Mouse (Mus musculus): ENCODE results near the gene Tmem213. TPM values are rescaled to one million over a fixed set of nuclear protein-coding genes. Genes with fewer than 3 reads are reported as not detected.

Tmem213 gene
- total and polyA plus RNA-seq, 3 experiments: not detected

- Histone ChIP-seq H3K9ac (ENCODE audit: insufficient read depth, low read depth) (no peak overlapping the region), H3K4me2 (ENCODE audit: insufficient read depth, low read depth, poor library complexity, severe bottlenecking) (no peak overlapping the region), H3K4me3 (replicated peaks in 1 of 3; ENCODE audit: low read depth in 2 of 3, low read length in 2 of 3, poor library complexity in 1 of 3) (no peak overlapping the region), H3K27me3 (replicated peaks) (no peaks in the 10 kb centered on the region), H3K79me2 (replicated peaks; ENCODE audit: control insufficient read depth, extremely low read depth, insufficient read depth, poor library complexity, severe bottlenecking) (no peaks in the 10 kb centered on the region), H3K36me3 (replicated peaks in 1 of 2; ENCODE audit: control insufficient read depth in 1 of 2, insufficient read depth in 1 of 2, low read length in 1 of 2) (peaks cover 0 to 13% of the 10 kb centered on the region in 2 experiments), H3K4me1 (ENCODE audit: control insufficient read depth in 1 of 2, insufficient read depth in 2 of 2) (no peaks in the 10 kb centered on the region), H3K9me3 (replicated peaks; ENCODE audit: low read length) (no peaks in the 10 kb centered on the region), H3K27ac (ENCODE audit: insufficient read depth, low read depth) (no peak overlapping the region)
- TF ChIP-seq GABPA (IDR thresholded peaks at IDR 0.05; ENCODE audit: insufficient replicate concordance, low read depth, low read length): no peak
- TF ChIP-seq JUN (IDR thresholded peaks at IDR 0.05; ENCODE audit: insufficient read depth, low read depth, low read length): no peak
- TF ChIP-seq CHD2 (IDR thresholded peaks at IDR 0.05; ENCODE audit: low read length): no peak
- no peak for TF ChIP-seq ZC3H11A (IDR thresholded peaks at IDR 0.05; ENCODE audit: low read depth, low read length)
- no peak for TF ChIP-seq UBTF (IDR thresholded peaks at IDR 0.05; ENCODE audit: low read depth, low read length)
- no peak for TF ChIP-seq CTCF (conservative IDR thresholded peaks at IDR 0.05 in 1 of 2, IDR thresholded peaks at IDR 0.05 in 1 of 2; ENCODE audit: low read depth in 2 of 2, low read length in 2 of 2)
- no peak for TF ChIP-seq NRF1 (IDR thresholded peaks at IDR 0.05; ENCODE audit: low read depth, low read length)
- no peak for TF ChIP-seq POLR2AphosphoS2 (IDR thresholded peaks at IDR 0.05; ENCODE audit: low read depth, low read length)
- TF ChIP-seq IRF4 (IDR thresholded peaks at IDR 0.05; ENCODE audit: low read depth, low read length): no peak
- TF ChIP-seq MAX (IDR thresholded peaks at IDR 0.05; ENCODE audit: low read length): no peak
- dilution Hi-C loops (cut with MboI; ENCODE audit: extremely low pct_ligation_motif_present, extremely low pct_unique_long_range_greater_than_20kb, low sequenced_read_pairs) (no loop called here), in situ Hi-C loops (cut with MboI; ENCODE audit: low pct_ligation_motif_present, low pct_unique_long_range_greater_than_20kb, low sequenced_read_pairs) (no loop called here)
- no peak for DNase-seq (ENCODE audit: extremely low read depth)
Observed at GRCm38 (mm10) chr6:38124882-38125281, 15.8 kb downstream of the Tmem213 start.

GRCm38 (mm10) chr6:38125462-38125861, 16.4 kb downstream of the Tmem213 start:
- Histone ChIP-seq H3K36me3 (replicated peaks in 1 of 2; ENCODE audit: control insufficient read depth in 1 of 2, insufficient read depth in 1 of 2, low read length in 1 of 2) (peaks cover 0 to 16% of the 10 kb centered on the region in 2 experiments), H3K9me3 (replicated peaks; ENCODE audit: low read length) (no peaks in the 10 kb centered on the region), H3K9ac (ENCODE audit: insufficient read depth, low read depth) (no peak overlapping the region), H3K4me2 (ENCODE audit: insufficient read depth, low read depth, poor library complexity, severe bottlenecking) (no peak overlapping the region), H3K4me3 (replicated peaks in 1 of 3; ENCODE audit: low read depth in 2 of 3, low read length in 2 of 3, poor library complexity in 1 of 3) (no peak overlapping the region), H3K27ac (ENCODE audit: insufficient read depth, low read depth) (no peak overlapping the region), H3K4me1 (ENCODE audit: control insufficient read depth in 1 of 2, insufficient read depth in 2 of 2) (no peaks in the 10 kb centered on the region), H3K27me3 (replicated peaks) (no peaks in the 10 kb centered on the region), H3K79me2 (replicated peaks; ENCODE audit: control insufficient read depth, extremely low read depth, insufficient read depth, poor library complexity, severe bottlenecking) (no peaks in the 10 kb centered on the region)
- TF ChIP-seq POLR2AphosphoS2 (IDR thresholded peaks at IDR 0.05; ENCODE audit: low read depth, low read length): no peak
- TF ChIP-seq RCOR1 (conservative IDR thresholded peaks at IDR 0.05; ENCODE audit: low read depth, low read length): no peak
- no peak for TF ChIP-seq USF2 (conservative IDR thresholded peaks at IDR 0.05; ENCODE audit: low read depth, low read length)
- no peak for TF ChIP-seq USF1 (IDR thresholded peaks at IDR 0.05; ENCODE audit: low read depth, low read length)
- TF ChIP-seq EP300 (IDR thresholded peaks at IDR 0.05; ENCODE audit: low read length): no peak
- no peak for TF ChIP-seq HCFC1 (IDR thresholded peaks at IDR 0.05; ENCODE audit: low read depth, low read length)
- no peak for TF ChIP-seq CHD2 (IDR thresholded peaks at IDR 0.05; ENCODE audit: low read length)
- no peak for TF ChIP-seq JUN (IDR thresholded peaks at IDR 0.05; ENCODE audit: insufficient read depth, low read depth, low read length)
- no peak for TF ChIP-seq JUND (conservative IDR thresholded peaks at IDR 0.05; ENCODE audit: low read depth, low read length)
- no peak for TF ChIP-seq MXI1 (IDR thresholded peaks at IDR 0.05; ENCODE audit: low read depth, low read length)
- TF ChIP-seq MEF2A (IDR thresholded peaks at IDR 0.05; ENCODE audit: borderline replicate concordance, low read depth, low read length): no peak
- no peak for TF ChIP-seq UBTF (IDR thresholded peaks at IDR 0.05; ENCODE audit: low read depth, low read length)
- TF ChIP-seq GABPA (IDR thresholded peaks at IDR 0.05; ENCODE audit: insufficient replicate concordance, low read depth, low read length): no peak
- in situ Hi-C loops (cut with MboI; ENCODE audit: low pct_ligation_motif_present, low pct_unique_long_range_greater_than_20kb, low sequenced_read_pairs): no loop called here
- DNase-seq (ENCODE audit: extremely low read depth): no peak
- dilution Hi-C loops (cut with MboI; ENCODE audit: extremely low pct_ligation_motif_present, extremely low pct_unique_long_range_greater_than_20kb, low sequenced_read_pairs): no loop called here

All from CH12.LX (cell line).